Mouse (Mus musculus): Measurements from ENCODE around the gene Fyn. TPM values are rescaled to one million over a fixed set of nuclear protein-coding genes. Genes with fewer than 3 reads are reported as not detected.
A peak's percentile ranks its signal among the peaks of the same experiment; 100 is the strongest.

Gene Fyn
- polyA plus RNA-seq, 1 experiment from 2014 or later: 11.2 TPM

DNA sequence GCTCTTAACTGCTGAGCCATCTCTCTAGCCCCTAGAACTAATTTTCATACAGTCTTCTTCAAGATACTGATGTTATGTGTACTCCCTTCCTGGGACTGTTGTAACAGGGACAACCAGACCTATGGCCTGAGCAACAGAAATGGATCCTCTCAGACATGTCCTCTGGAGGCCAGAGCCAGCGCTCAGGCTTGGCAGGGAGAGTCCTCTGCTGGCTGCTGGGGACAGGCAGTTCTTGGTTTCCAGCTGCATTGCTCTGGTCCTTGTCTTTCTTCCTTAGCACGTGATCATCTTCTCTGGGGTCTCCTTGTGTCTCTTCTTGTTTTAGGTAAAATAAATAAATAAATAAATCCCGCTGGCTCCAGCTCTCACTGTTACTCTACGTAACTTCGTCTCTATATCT, 78.1 kb downstream of the Fyn start:
- WGBS: 87% methylated on average over 5 of the region's 5 CpGs
- Histone ChIP-seq H3K4me2 (no peak overlapping the region), H3K4me3 (no peak overlapping the region), H3K9ac (no peak overlapping the region), H3K4me1 (peaks cover 33% of the 10 kb centered on the region), H3K27me3 (replicated peaks) (no peaks in the 10 kb centered on the region), H3K27ac (replicated peaks) (no peak overlapping the region), H3K36me3 (no peaks in the 10 kb centered on the region), H3K9me3 (no peaks in the 10 kb centered on the region)
- no peak for ATAC-seq (ENCODE audit: extremely low read depth, insufficient number of reproducible peaks, low FRiP score, low TSS enrichment)

GRCm38 (mm10) chr10:39449179-39449578, 80.5 kb downstream of the Fyn start:
- Histone ChIP-seq H3K4me1 (peaks cover 44% of the 10 kb centered on the region), H3K9ac (no peak overlapping the region), H3K27ac (replicated peaks) (no peak overlapping the region), H3K27me3 (replicated peaks) (no peaks in the 10 kb centered on the region), H3K4me3 (no peak overlapping the region), H3K36me3 (no peaks in the 10 kb centered on the region), H3K9me3 (no peaks in the 10 kb centered on the region), H3K4me2 (no peak overlapping the region)
- 60% methylated on average over 4 of the region's 4 CpGs for WGBS
- no peak for ATAC-seq (ENCODE audit: extremely low read depth, insufficient number of reproducible peaks, low FRiP score, low TSS enrichment)

- Histone ChIP-seq H3K4me2 (no peak overlapping the region), H3K27me3 (replicated peaks) (no peaks in the 10 kb centered on the region), H3K4me3 (no peak overlapping the region), H3K27ac (replicated peaks) (peak overlapping the region; percentile 84), H3K9me3 (no peaks in the 10 kb centered on the region), H3K4me1 (peaks cover 47% of the 10 kb centered on the region), H3K36me3 (no peaks in the 10 kb centered on the region), H3K9ac (0 out of 2 replicates have a peak overlapping the region, but pooled peaks have one; percentile 24)
- no peak for ATAC-seq (ENCODE audit: extremely low read depth, insufficient number of reproducible peaks, low FRiP score, low TSS enrichment)
- WGBS: 52% methylated on average over 8 of the region's 8 CpGs
These were observed 81.7 kb downstream of the Fyn start for GRCm38 (mm10) chr10:39450356-39450755.

GRCm38 (mm10) chr10:39451065-39451464, 82.4 kb downstream of the Fyn start:
- peaks cover 50% of the 10 kb centered on the region for H3K4me1 ChIP-seq
- H3K27ac ChIP-seq (replicated peaks): peak overlapping the region; percentile 84
- H3K9ac ChIP-seq: no peak overlapping the region
- no peaks in the 10 kb centered on the region for H3K27me3 ChIP-seq (replicated peaks)
- WGBS: 50% methylated on average over 6 of the region's 6 CpGs
- no peaks in the 10 kb centered on the region for H3K9me3 ChIP-seq
- H3K4me2 ChIP-seq: 0 out of 2 replicates have a peak overlapping the region, but pooled peaks have one; percentile 16
- H3K4me3 ChIP-seq: no peak overlapping the region
- ATAC-seq (ENCODE audit: extremely low read depth, insufficient number of reproducible peaks, low FRiP score, low TSS enrichment): no peak
- 0 out of 2 replicates have a peak, but pooled peaks cover 4% of the 10 kb centered on the region for H3K36me3 ChIP-seq

DNA sequence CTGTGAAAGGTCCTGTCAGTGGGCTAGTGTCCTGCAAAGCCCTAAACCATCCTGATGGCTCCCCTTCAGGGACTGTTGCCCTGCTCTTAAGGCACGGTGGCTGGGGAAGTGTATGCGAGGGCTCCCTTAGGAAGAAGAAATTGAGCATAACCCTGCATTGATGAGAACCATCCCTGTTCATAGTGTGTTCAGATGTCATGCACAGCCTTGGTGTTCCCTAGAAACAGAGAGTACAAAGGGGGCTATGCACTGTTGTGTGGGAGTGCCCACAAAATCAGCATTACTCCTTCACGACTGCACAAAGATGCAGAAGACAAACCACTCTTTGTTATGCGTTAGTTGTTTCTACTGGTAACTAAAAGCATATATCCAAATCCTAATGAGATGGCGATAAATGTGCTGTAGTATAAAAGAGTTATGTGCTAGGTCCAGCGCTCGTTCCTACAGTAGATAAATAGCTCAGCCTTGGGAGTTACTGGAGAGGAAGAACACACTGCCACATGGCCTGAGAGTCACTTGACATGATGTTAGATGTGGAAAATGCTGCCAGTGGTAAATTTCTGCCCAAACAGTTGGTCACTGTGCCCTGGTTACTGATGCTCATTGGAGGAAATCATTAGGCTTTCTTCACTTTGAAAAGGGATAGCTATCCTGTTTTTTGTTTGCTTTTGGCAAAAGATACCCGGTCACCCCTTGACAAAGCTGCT, 83.4 kb downstream of the Fyn start:
- no peak for ATAC-seq (ENCODE audit: extremely low read depth, insufficient number of reproducible peaks, low FRiP score, low TSS enrichment)

DNA sequence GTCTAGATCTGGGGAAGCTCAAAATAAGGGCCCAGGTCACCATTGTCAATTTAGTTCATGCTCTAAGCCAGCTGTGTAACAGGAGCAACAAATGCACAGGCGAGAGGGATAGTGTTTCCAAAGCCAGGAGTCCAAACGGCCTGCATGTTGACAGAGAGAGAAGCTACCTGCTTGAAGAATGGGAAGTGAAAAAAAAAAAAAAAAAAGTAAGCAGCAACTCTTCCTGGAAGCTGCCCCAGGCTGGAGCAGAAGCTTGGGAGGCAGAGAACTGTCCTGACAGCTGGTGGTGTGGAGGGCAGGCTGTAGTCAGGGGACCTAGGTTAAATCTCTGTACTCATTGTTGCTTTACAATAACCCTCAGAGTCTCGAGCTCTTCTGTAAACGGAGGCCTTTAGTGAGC, 86.7 kb downstream of the Fyn start:
- Histone ChIP-seq H3K27me3 (replicated peaks) (no peaks in the 10 kb centered on the region), H3K9ac (no peak overlapping the region), H3K4me2 (no peak overlapping the region), H3K36me3 (0 out of 2 replicates have a peak, but pooled peaks cover 4% of the 10 kb centered on the region), H3K9me3 (no peaks in the 10 kb centered on the region), H3K4me1 (peaks cover 53% of the 10 kb centered on the region), H3K4me3 (no peak overlapping the region), H3K27ac (replicated peaks) (no peak overlapping the region)
- ATAC-seq (ENCODE audit: extremely low read depth, insufficient number of reproducible peaks, low FRiP score, low TSS enrichment): no peak
- WGBS: 62% methylated on average over 4 of the region's 4 CpGs

More for the DNA sequence above, 83.4 kb downstream of the Fyn start:
- 78% methylated on average over 8 of the region's 8 CpGs for WGBS
- Histone ChIP-seq H3K9me3 (no peaks in the 10 kb centered on the region), H3K4me2 (no peak overlapping the region), H3K9ac (no peak overlapping the region), H3K27ac (replicated peaks) (peak overlapping the region; percentile 84; the same call in 1 of the 2 replicates), H3K4me1 (peaks cover 50% of the 10 kb centered on the region), H3K4me3 (no peak overlapping the region), H3K36me3 (0 out of 2 replicates have a peak, but pooled peaks cover 4% of the 10 kb centered on the region), H3K27me3 (replicated peaks) (no peaks in the 10 kb centered on the region)

DNA sequence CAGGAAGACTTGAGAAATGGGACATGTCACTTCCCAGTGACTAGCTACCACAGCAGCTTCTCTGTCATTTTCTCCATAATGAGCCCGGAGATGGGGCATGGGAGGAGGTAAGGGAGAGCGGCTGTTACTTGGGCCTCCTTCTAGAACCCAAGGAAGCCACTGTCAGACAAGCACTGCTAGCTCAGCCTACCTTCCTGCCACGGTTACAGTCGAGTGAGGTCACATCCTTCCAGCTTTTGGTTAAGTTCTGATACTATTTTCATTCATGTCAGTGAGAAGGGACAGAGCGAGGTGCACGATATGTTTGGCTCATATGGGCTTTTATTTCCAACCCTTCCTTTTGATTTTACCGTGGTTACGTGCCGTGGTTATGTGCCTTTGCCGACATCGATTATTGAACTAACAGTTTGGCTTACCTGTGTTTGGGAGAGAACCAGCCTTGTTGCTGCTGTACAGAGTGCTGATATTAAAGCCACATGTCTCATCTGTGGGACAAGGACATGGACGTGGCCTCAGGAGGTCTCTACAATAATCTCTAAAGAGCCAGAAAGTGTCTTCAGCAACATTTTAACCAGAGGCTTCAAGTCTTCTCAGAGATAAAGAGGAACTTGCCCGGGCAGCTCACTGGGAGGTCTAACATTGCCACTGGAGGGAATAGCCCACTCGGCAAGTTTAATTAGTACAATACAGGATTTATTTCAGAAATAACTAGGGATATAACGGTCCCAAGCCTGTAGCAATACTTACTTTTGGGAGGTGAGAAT, 87.4 kb downstream of the Fyn start:
- H3K4me1 ChIP-seq: peaks cover 52% of the 10 kb centered on the region
- 0 out of 2 replicates have a peak, but pooled peaks cover 4% of the 10 kb centered on the region for H3K36me3 ChIP-seq
- H3K27ac ChIP-seq (replicated peaks): no peak overlapping the region
- no peak overlapping the region for H3K4me3 ChIP-seq
- no peak for ATAC-seq (ENCODE audit: extremely low read depth, insufficient number of reproducible peaks, low FRiP score, low TSS enrichment)
- no peaks in the 10 kb centered on the region for H3K9me3 ChIP-seq
- H3K27me3 ChIP-seq (replicated peaks): no peaks in the 10 kb centered on the region
- no peak overlapping the region for H3K4me2 ChIP-seq
- 77% methylated on average over 15 of the region's 15 CpGs for WGBS
- H3K9ac ChIP-seq: no peak overlapping the region

GRCm38 (mm10) chr10:39456776-39457175, 88.1 kb downstream of the Fyn start:
- 84% methylated on average over 6 of the region's 6 CpGs for WGBS
- Histone ChIP-seq H3K4me2 (no peak overlapping the region), H3K36me3 (0 out of 2 replicates have a peak, but pooled peaks cover 4% of the 10 kb centered on the region), H3K4me1 (peaks cover 49% of the 10 kb centered on the region), H3K9me3 (no peaks in the 10 kb centered on the region), H3K9ac (no peak overlapping the region), H3K27me3 (replicated peaks) (no peaks in the 10 kb centered on the region), H3K27ac (replicated peaks) (no peak overlapping the region), H3K4me3 (no peak overlapping the region)
- no peak for ATAC-seq (ENCODE audit: extremely low read depth, insufficient number of reproducible peaks, low FRiP score, low TSS enrichment)

GRCm38 (mm10) chr10:39457281-39457680, 88.6 kb downstream of the Fyn start:
- Histone ChIP-seq H3K27me3 (replicated peaks) (no peaks in the 10 kb centered on the region), H3K4me1 (peaks cover 52% of the 10 kb centered on the region), H3K4me2 (no peak overlapping the region), H3K27ac (replicated peaks) (no peak overlapping the region), H3K9me3 (no peaks in the 10 kb centered on the region), H3K36me3 (0 out of 2 replicates have a peak, but pooled peaks cover 4% of the 10 kb centered on the region), H3K9ac (no peak overlapping the region), H3K4me3 (no peak overlapping the region)
- 84% methylated on average over 11 of the region's 11 CpGs for WGBS
- no peak for ATAC-seq (ENCODE audit: extremely low read depth, insufficient number of reproducible peaks, low FRiP score, low TSS enrichment)

DNA sequence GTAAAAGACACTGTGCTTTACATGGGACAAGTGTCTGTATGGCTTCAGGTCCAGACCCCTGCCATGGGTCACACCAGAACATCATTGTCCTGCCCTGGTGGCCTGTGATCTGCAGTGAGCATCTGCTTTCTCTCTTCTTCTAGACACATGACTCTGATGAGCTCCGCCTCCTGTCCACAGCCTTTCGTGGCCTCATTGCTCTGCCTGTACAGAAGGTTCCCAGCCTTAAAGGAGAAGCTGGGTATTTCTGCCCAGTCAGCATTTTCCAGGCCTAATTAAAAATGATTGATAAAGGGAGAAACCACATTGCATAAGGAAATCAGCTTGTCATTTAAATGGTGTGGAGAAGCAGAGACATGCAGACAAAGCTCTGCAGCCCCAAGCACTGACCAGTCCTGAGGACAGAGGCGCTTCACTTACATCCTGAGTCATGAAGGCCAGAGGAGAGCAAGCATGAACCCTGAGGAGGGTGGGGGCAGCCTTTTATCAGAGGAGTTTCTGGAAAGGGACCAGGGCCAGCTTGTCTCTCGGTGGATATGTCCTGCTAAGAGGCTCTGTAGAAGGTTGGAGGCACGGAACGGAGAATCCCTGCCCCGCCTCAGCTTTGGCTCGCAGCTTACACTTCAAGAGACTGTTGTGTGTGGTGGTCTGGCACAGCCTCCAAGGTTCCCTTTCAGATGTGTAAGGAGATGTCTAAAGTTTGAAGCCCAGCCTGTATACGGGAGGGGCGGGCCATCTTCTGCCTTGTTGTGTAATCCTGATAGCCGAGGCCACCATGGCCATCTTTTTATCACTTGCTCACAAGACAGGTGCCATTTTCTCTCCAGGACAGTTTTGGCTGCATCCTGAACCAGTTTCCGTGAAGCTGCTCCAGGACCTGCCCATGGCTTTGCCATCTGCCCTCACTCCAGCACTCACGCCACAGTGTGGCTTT, 90.4 kb downstream of the Fyn start:
- Histone ChIP-seq H3K9me3 (no peaks in the 10 kb centered on the region), H3K9ac (peak overlapping the region; percentile 29; the same call in 1 of the 2 replicates), H3K4me2 (peak overlapping the region; percentile 42), H3K36me3 (0 out of 2 replicates have a peak, but pooled peaks cover 4% of the 10 kb centered on the region), H3K27me3 (replicated peaks) (no peaks in the 10 kb centered on the region), H3K4me3 (no peak overlapping the region), H3K4me1 (peaks cover 56% of the 10 kb centered on the region), H3K27ac (replicated peaks) (peak overlapping the region; percentile 46; the same call in 1 of the 2 replicates)
- WGBS: 34% methylated on average over 13 of the region's 13 CpGs
- peak; percentile 37 for ATAC-seq (ENCODE audit: extremely low read depth, insufficient number of reproducible peaks, low FRiP score, low TSS enrichment)

DNA sequence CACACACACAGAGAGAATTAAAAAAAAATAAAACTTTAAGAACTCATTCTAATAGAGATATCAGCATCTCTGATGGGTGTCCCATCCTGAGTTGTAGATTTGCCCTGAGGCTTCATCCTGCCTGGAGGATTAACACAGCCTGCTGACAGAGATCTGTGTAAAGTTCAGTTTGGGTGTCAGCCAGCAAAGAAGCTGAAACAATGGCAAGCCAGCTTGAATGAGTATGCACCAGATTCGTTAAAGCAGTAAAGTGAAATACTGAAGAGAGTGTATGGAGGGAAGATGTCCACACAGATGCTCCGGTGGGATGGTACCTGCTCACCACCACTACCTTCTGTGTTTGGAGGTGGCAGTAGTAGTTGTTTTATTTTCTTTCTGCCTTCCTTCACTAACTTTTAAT, 92.0 kb downstream of the Fyn start:
- no peaks in the 10 kb centered on the region for H3K27me3 ChIP-seq (replicated peaks)
- no peak for ATAC-seq (ENCODE audit: extremely low read depth, insufficient number of reproducible peaks, low FRiP score, low TSS enrichment)
- H3K4me1 ChIP-seq: peaks cover 50% of the 10 kb centered on the region
- H3K4me3 ChIP-seq: no peak overlapping the region
- H3K9ac ChIP-seq: no peak overlapping the region
- no peak overlapping the region for H3K27ac ChIP-seq (replicated peaks)
- WGBS: 66% methylated on average over 2 of the region's 2 CpGs
- no peak overlapping the region for H3K4me2 ChIP-seq
- H3K9me3 ChIP-seq: no peaks in the 10 kb centered on the region
- 0 out of 2 replicates have a peak, but pooled peaks cover 2% of the 10 kb centered on the region for H3K36me3 ChIP-seq

All from heart, embryonic 13.5 days (tissue).